Mouse (Mus musculus) MN1 (cell line): ENCODE measurements around the gene Plxnd1.

Source experiments
- DNase-seq: peaks from one replicate; pipeline ENCODE4 v3.0.0-alpha.2; 2016; ENCODE audit warnings: low spot score

Gene Plxnd1

GRCm38 (mm10) chr6:115999227-115999626 is 4.4 kb upstream of the Plxnd1 start:
- no peak for DNase-seq

GRCm38 (mm10) chr6:115998758-115999157 is 4.0 kb upstream of the Plxnd1 start:
- DNase-seq: no peak

GRCm38 (mm10) chr6:115997726-115998311 is 3.0 kb upstream of the Plxnd1 start:
- DNase-seq: no peak

- peak; percentile 59 for DNase-seq
These were observed 1.5 kb upstream of the Plxnd1 start for GRCm38 (mm10) chr6:115996171-115996851.

- peak; percentile 20 for DNase-seq
These were observed 731 bp upstream of the Plxnd1 start for GRCm38 (mm10) chr6:115995531-115995941.

- DNase-seq: peak; percentile 32
These were observed 494 bp downstream of the Plxnd1 start for GRCm38 (mm10) chr6:115994146-115994876.

GRCm38 (mm10) chr6:115993463-115994145 is 1.2 kb downstream of the Plxnd1 start:
- peak; percentile 47 for DNase-seq

- no peak for DNase-seq
These were observed 1.8 kb downstream of the Plxnd1 start for GRCm38 (mm10) chr6:115992981-115993380.

- no peak for DNase-seq
These were observed 2.8 kb downstream of the Plxnd1 start for GRCm38 (mm10) chr6:115991881-115992620.

GRCm38 (mm10) chr6:115991108-115991880 is 3.5 kb downstream of the Plxnd1 start:
- DNase-seq: peak; percentile 45

- no peak for DNase-seq
These were observed 4.3 kb downstream of the Plxnd1 start for GRCm38 (mm10) chr6:115990479-115990878.

- no peak for DNase-seq
These were observed 4.7 kb downstream of the Plxnd1 start for GRCm38 (mm10) chr6:115990056-115990455.

GRCm38 (mm10) chr6:115989607-115990006 is 5.2 kb downstream of the Plxnd1 start:
- DNase-seq: no peak

- peak; percentile 56 for DNase-seq
These were observed 5.8 kb downstream of the Plxnd1 start for GRCm38 (mm10) chr6:115989032-115989431.

- no peak for DNase-seq
These were observed 7.6 kb downstream of the Plxnd1 start for GRCm38 (mm10) chr6:115987096-115987747.

- DNase-seq: peak; percentile 56
These were observed 8.2 kb downstream of the Plxnd1 start for GRCm38 (mm10) chr6:115986472-115987095.

GRCm38 (mm10) chr6:115985622-115986021 is 9.2 kb downstream of the Plxnd1 start:
- no peak for DNase-seq

GRCm38 (mm10) chr6:115984580-115984979 is 10.2 kb downstream of the Plxnd1 start:
- no peak for DNase-seq

GRCm38 (mm10) chr6:115983306-115984038 is 11.3 kb downstream of the Plxnd1 start:
- DNase-seq: no peak
